Mouse (Mus musculus) kidney, adult 2 months (tissue): Measurements from ENCODE around the gene Gm21987. TPM values are rescaled to one million over a fixed set of nuclear protein-coding genes. Genes with fewer than 3 reads are reported as not detected.
A peak's percentile ranks its signal among the peaks of the same experiment; 100 is the strongest.

Source experiments
- DNase-seq: peaks from one replicate; pipeline ENCODE4 v3.0.0; 2021
- H3K27ac ChIP-seq: fragments of 200-500 bp; 2 replicates; pipeline ENCODE4 v1.5.1; 2012; ENCODE audit warnings: low read depth, low read length, control low read depth, inconsistent platforms; ENCODE audit not compliant: insufficient read depth
- H3K27me3 ChIP-seq: fragments of 200-500 bp; replicated peaks from 2 replicates; pipeline ENCODE4 v1.6.1; 2012; ENCODE audit warnings: mild to moderate bottlenecking, moderate library complexity, low read length, inconsistent platforms; ENCODE audit not compliant: control insufficient read depth, insufficient read depth
- H3K36me3 ChIP-seq: fragments of 200-500 bp; 2 replicates; pipeline ENCODE4 v1.6.1; 2012; ENCODE audit warnings: mild to moderate bottlenecking, moderate library complexity, low read length, inconsistent platforms; ENCODE audit not compliant: control insufficient read depth, insufficient read depth
- H3K4me1 ChIP-seq: fragments of 200-500 bp; 2 replicates; pipeline ENCODE4 v1.6.1; 2011; ENCODE audit warnings: low read length; ENCODE audit not compliant: control insufficient read depth, insufficient read depth
- H3K4me3 ChIP-seq: fragments of 200-500 bp; 2 replicates; pipeline ENCODE4 v1.5.1; 2011; ENCODE audit warnings: mild to moderate bottlenecking, low read depth, low read length, control low read depth; ENCODE audit not compliant: insufficient read depth
- CTCF ChIP-seq: fragments of 200-500 bp; conservative IDR thresholded peaks from 2 replicates; pipeline ENCODE4 v1.5.1; 2011; ENCODE audit warnings: low read depth, mild to moderate bottlenecking, control low read depth, low read length, moderate library complexity, mixed read lengths; ENCODE audit not compliant: insufficient read depth, insufficient read length
- POLR2A ChIP-seq: fragments of 200-500 bp; IDR thresholded peaks from one replicate; pipeline ENCODE4 v1.6.1; 2011; ENCODE audit warnings: low read depth, low read length, control low read depth
- WGBS: fragments of 180-500 bp; shearing (Covaris S2); methylation state at CpG from one replicate; pipeline ENCODE4 v1.1.7; 2018; 5-methylcytosine and 5-hydroxymethylcytosine counted together
- polyA plus RNA-seq: library from polyadenylated mRNA; depleted of rRNA; stranded (reverse); fragments of >200 nt; gene quantifications from 2 replicates; pipeline ENCODE4 v1.2.3, GENCODE M21; 2012; rRNA removed

The Gm21987 gene
- polyA plus RNA-seq = not detected in 2 replicates

- DNase-seq = peak; percentile 98
- peak within 1 kb of the TSS; percentile 99 for H3K4me3 ChIP-seq
- H3K4me1 ChIP-seq = peaks cover 4% of the 10 kb centered on the region; the same call in 1 of the 2 replicates
- TF ChIP-seq CTCF (no peak), POLR2A (peak; percentile 73)
- H3K27me3 ChIP-seq = no peaks in the 10 kb centered on the region
- H3K27ac ChIP-seq = peak within 1 kb of the TSS; percentile 83
- WGBS = 2% methylated on average over 35 of the region's 35 CpGs
- H3K36me3 ChIP-seq = no peaks in the 10 kb centered on the region
Measured at GRCm38 (mm10) chr16:38346529-38347325, at the start of gene Gm21987, which contains the start of gene Cox17. Gene Gm21987 (plus strand): TSS chr16:38347040. Gene Cox17 (plus strand): TSS chr16:38346991.

- 72% methylated on average over 6 of the region's 6 CpGs for WGBS
Measured at GRCm38 (mm10) chr16:38298410-38298809, 48.4 kb upstream of the Gm21987 start.

GRCm38 (mm10) chr16:38302367-38302766, 44.5 kb upstream of the Gm21987 start:
- 89% methylated on average over 13 of the region's 13 CpGs for WGBS

More at GRCm38 (mm10) chr16:38298410-38298809, 48.4 kb upstream of the Gm21987 start:
- peak; percentile 51 for DNase-seq
- H3K27ac ChIP-seq = no peak overlapping the region
- no peaks in the 10 kb centered on the region for H3K27me3 ChIP-seq
- TF ChIP-seq CTCF (no peak), POLR2A (no peak)
- no peaks in the 10 kb centered on the region for H3K36me3 ChIP-seq
- no peak overlapping the region for H3K4me3 ChIP-seq
- H3K4me1 ChIP-seq = peaks cover 8% of the 10 kb centered on the region; the same call in 1 of the 2 replicates

GRCm38 (mm10) chr16:38304460-38305194, 42.2 kb upstream of the Gm21987 start:
- Histone ChIP-seq H3K4me1 (no peaks in the 10 kb centered on the region), H3K27ac (no peak overlapping the region), H3K4me3 (no peak overlapping the region), H3K36me3 (no peaks in the 10 kb centered on the region), H3K27me3 (no peaks in the 10 kb centered on the region)
- WGBS = 30% methylated on average over 17 of the region's 17 CpGs
- DNase-seq = peak; percentile 86
- 0 out of 2 replicates have a peak, but pooled peaks have one; percentile 15 for TF ChIP-seq CTCF
- TF ChIP-seq POLR2A = no peak

More at GRCm38 (mm10) chr16:38302367-38302766, 44.5 kb upstream of the Gm21987 start:
- Histone ChIP-seq H3K4me3 (no peak overlapping the region), H3K27me3 (no peaks in the 10 kb centered on the region), H3K4me1 (no peaks in the 10 kb centered on the region), H3K27ac (no peak overlapping the region), H3K36me3 (no peaks in the 10 kb centered on the region)
- TF ChIP-seq CTCF = no peak
- TF ChIP-seq POLR2A = no peak
- DNase-seq = no peak

GRCm38 (mm10) chr16:38306571-38307220, 40.1 kb upstream of the Gm21987 start:
- 58% methylated on average over 18 of the region's 18 CpGs for whole genome bisulfite sequencing
- Histone ChIP-seq H3K27ac (no peak overlapping the region), H3K4me1 (no peaks in the 10 kb centered on the region), H3K27me3 (no peaks in the 10 kb centered on the region), H3K36me3 (no peaks in the 10 kb centered on the region), H3K4me3 (no peak overlapping the region)
- no peak for TF ChIP-seq POLR2A
- peak; percentile 53 for TF ChIP-seq CTCF
- peak; percentile 27 for DNase-seq

- 54% methylated on average over 5 of the region's 5 CpGs for WGBS
Measured at GRCm38 (mm10) chr16:38307221-38307605, 39.6 kb upstream of the Gm21987 start.

GRCm38 (mm10) chr16:38307651-38308050, 39.2 kb upstream of the Gm21987 start:
- no peaks in the 10 kb centered on the region for H3K36me3 ChIP-seq
- no peaks in the 10 kb centered on the region for H3K4me1 ChIP-seq
- H3K27me3 ChIP-seq = no peaks in the 10 kb centered on the region
- TF ChIP-seq POLR2A (no peak), CTCF (no peak)
- DNase-seq = no peak
- no peak overlapping the region for H3K27ac ChIP-seq
- 42% methylated on average over 7 of the region's 7 CpGs for WGBS
- no peak overlapping the region for H3K4me3 ChIP-seq

More at GRCm38 (mm10) chr16:38307221-38307605, 39.6 kb upstream of the Gm21987 start:
- Histone ChIP-seq H3K27me3 (no peaks in the 10 kb centered on the region), H3K27ac (no peak overlapping the region), H3K36me3 (no peaks in the 10 kb centered on the region), H3K4me3 (no peak overlapping the region), H3K4me1 (no peaks in the 10 kb centered on the region)
- DNase-seq = no peak
- TF ChIP-seq POLR2A (no peak), CTCF (no peak)
